Mouse (Mus musculus) left cerebral cortex, adult 18-20 months (tissue): ENCODE data around the gene Epn2. TPM values are rescaled to one million over a fixed set of nuclear protein-coding genes. Genes with fewer than 3 reads are reported as not detected.

ENCODE experiments used
- DNase-seq, 2 experiments: peaks; one replicate each; pipeline ENCODE4 v3.0.0; 2021 to 2022; ENCODE audit warnings: low spot score in 2 of 2, mixed read lengths in 1 of 2
- total RNA-seq, 2 experiments: library from RNA; stranded (reverse); gene quantifications; 2 replicates each; pipeline ENCODE4 v1.2.3; 2021

Epn2 gene
- total RNA-seq, 2 experiments from 2014 or later = 116 to 128 TPM

- DNase-seq = no peak
Observed at GRCm38 (mm10) chr11:61492749-61493401, 86.6 kb downstream of the Epn2 start.

DNA sequence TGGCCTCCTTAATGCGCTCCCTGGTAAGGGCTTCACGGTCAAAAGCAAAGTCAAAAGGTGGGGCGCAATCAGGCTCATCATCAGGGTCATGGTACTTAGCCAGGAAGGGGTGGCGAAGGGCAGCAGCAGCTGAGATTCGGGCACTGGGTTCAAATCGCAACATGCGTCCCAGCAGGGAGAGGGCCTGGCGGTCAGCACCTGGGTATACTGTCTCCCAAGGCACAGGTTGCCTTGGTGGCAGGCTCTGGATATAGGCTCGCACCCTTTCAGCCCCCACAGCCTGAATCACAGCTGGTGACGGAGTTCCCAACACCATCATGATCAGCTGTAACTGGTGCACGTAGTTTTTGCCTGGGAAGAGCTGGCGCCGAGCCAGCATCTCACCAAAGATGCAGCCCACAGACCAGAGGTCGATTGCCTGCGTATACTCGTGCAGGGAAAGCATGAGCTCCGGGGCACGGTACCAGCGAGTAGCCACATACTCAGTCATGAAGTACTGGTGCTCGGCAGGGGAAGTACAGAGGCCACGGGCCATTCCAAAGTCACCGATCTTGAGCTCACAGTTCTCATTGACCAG, 88.5 kb downstream of the Epn2 start:
- DNase-seq = no peak

DNA sequence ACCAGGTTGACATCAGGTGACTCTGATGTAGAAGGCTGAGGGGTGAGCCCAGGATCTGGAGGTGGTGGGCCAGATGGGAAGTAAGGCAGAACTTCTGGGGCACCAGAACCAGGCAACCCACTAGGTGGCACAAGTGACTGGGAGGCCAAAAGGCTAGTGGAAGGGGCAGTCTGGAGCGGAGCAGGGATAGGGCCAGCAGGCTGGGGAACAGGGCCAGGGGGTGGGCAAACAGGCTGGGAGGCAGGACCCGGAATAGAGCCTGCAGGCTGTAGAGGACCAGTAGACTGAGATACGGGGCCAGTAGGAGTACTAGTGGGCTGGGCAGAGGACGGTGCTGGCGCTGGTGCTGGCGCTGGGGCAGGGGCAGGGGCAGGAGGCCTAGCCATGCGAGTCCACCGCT, 89.6 kb downstream of the Epn2 start:
- DNase-seq = no peak

GRCm38 (mm10) chr11:61489085-61489484, 90.4 kb downstream of the Epn2 start:
- DNase-seq = no peak

DNA sequence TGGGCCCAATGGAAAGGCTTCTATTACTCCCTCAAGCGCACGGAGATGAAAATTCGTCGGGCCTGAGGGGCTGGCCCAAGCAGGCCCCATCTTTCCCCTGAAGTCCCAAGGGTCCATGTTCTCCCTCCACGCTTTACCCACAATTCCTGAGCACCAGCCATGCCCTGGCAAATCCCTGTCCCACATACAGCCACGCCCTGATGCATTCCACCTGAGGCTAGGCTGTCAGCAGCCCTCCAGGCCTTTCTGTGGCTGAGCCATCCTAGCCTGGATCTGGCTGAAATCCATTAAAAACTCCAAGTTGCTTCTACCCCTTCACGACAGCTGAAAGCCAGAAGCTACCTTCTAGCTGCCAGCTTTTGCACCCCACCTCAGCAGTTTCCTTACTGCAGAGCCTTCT, 91.6 kb downstream of the Epn2 start:
- no peak for DNase-seq

GRCm38 (mm10) chr11:61487401-61487800, 92.1 kb downstream of the Epn2 start:
- DNase-seq = no peak

DNA sequence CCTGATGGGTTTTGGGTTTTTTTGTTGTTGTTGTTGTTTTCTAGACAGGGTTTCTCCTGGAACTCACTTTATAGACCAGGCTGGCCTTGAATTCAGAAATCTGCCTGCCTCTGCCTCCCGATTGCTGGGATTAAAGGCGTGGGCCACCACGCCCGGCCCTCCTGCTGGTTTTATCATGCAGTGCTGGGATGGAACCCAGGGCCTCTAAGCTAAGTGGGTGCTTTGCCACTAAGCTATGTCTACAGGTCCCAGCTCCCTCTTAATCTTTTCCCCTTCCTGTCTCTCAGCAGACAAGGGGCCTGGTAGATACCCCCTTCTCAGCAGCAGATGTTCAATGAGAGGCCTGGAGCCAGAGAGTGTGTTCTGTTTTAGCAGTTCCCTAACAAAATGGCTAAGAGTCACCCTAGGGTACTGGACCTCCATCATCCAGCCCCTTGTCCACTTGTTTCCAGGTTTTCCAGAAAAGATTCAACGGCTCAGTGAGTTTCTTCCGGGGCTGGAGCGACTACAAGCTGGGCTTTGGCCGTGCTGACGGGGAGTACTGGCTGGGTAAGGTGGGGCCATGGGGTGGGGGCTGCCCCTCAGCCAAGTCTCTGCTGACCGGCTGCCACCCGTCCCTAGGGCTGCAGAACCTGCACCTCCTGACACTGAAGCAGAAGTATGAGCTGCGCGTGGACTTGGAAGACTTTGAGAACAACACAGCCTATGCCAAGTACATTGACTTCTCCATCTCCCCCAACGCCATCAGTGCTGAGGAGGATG, 92.8 kb downstream of the Epn2 start:
- no peak for DNase-seq

GRCm38 (mm10) chr11:61485541-61486457, 93.7 kb downstream of the Epn2 start:
- no peak for DNase-seq

DNA sequence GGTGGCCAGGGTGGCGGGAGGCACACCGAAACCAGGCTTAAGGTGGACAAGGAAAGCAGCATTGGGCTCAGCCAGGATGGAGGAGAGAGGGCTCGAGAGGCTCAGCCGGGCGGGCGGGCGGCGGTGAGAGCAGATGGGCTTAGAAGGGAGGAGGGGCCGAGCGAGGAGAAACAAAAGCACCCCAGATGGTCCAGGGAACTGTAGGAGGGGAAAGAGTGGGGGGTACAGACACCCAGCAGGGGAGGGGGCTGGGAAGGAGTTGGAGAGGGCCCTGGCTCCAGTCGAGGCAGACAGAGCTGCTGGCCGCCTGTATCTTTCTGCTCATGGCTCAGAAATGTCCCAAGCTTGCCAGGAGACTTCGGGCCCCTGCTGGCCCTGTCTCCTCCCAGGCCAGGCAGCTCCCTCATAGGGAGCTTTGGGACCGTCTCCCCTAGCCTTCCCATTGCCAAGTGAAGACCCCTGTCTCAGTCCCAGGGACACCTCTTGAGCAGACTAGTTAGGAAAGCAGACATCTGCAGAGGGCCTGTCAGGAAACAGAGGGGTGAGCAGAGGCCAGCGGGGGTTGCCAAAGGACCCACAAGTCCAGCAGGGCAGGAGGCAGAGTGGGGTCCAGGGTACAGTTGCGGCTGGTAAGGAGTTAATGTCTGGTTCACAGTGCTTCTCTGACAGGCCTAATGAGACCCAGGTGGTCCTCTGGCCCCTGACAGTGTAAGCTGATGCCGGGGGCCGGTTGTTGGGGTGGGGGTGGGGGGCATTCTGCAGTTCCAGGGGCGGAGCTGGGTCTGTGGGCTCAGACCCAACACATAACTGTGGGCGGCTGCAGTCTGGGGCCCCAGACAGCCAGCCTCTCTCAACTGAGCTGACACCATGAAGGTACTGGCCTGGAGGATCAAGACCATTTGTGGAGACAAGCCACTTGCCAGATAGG, 94.6 kb downstream of the Epn2 start, which contains the start of gene Mfap4:
Gene Mfap4 (plus strand): TSS at position 819 of the 928 bp plus-strand sequence.
- DNase-seq = peak; percentile 67 to 83

DNA sequence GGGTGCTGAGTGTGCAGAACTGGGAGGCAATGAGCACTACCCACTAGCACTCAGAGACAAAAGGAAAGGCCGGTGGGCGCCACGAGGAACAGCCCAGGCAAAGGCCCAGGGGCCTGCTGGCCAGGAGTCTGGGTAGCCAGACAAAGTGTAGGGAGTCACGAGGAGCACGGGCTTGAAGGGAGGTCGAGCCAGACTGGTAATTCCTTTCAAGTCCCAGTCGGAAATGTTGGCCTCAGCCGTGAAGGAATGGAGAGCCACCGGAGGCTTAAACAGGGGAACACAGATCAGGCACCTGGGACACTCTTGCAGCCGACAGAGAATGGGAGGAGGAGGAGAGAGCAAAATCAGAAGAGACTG, 95.3 kb downstream of the Epn2 start:
- DNase-seq = no peak

DNA sequence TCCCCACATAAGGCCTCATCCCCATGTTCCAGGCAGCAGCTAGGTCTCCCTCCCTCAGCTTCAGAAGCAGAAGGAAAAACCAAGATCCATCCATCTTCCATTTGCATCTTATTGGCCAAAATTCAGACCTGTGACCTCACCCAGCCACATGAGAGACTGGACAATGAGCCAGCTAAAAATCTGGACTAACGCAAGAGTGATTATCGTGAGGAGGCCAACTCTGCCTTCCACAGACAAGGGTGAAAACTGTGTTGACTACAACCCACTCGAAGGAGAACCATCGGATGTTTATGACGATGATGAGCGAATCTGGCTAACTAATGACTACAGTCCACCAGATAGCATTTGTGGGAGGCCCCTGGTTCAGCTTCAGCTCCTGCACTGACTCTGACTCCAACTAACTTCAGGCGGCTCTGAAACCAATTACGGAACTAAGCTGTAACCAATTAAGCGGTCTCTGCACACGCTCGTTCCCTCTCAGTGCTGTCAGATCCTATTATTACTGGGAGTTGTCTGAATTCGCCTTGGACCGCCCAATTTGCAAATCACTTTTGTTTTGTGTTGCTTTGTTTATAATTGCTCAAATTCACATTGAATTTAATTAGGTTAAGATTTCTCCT, 96.2 kb downstream of the Epn2 start:
- DNase-seq = no peak

DNA sequence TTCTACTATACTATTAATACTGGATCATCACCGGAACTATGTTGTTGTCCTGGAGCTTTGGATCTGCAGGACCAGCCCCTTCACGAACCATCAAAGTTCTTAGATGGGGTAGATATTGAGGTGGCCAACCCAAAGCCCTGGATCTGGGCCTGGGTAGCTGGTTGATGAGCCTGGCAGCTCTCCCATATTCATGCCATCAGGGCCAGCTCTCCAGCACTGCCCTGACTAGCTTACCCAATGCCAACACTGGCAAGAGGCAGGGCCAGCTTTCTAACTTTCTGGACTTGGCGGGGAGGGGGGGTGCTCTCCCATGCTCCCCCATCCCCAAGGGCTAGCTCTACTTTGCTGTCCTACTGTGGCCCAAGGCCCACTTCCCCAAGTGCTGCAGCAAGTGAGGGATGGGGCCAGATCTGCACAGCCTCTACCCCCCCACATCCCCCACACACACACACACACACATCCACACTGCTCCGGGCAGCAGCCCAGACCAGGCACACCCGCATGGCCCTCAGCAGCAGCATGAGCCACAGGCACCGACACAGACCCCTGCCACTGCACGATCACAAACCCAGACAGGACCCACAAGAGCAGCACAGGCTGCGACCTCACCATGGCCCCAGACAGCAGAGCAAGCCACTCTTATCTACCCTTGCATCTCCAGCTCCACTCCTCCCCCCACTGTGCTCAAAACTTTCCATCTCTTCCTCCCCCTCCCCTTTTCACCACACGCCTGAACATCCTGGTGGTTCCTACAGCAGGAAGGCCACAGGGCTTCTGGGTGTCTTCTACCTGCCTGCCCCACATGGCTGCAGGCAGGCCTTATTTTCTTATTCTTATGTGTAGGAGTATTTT, 98.0 kb downstream of the Epn2 start:
- DNase-seq = no peak

- DNase-seq = no peak
Observed at GRCm38 (mm10) chr11:61478788-61479187, 100.7 kb downstream of the Epn2 start.

DNA sequence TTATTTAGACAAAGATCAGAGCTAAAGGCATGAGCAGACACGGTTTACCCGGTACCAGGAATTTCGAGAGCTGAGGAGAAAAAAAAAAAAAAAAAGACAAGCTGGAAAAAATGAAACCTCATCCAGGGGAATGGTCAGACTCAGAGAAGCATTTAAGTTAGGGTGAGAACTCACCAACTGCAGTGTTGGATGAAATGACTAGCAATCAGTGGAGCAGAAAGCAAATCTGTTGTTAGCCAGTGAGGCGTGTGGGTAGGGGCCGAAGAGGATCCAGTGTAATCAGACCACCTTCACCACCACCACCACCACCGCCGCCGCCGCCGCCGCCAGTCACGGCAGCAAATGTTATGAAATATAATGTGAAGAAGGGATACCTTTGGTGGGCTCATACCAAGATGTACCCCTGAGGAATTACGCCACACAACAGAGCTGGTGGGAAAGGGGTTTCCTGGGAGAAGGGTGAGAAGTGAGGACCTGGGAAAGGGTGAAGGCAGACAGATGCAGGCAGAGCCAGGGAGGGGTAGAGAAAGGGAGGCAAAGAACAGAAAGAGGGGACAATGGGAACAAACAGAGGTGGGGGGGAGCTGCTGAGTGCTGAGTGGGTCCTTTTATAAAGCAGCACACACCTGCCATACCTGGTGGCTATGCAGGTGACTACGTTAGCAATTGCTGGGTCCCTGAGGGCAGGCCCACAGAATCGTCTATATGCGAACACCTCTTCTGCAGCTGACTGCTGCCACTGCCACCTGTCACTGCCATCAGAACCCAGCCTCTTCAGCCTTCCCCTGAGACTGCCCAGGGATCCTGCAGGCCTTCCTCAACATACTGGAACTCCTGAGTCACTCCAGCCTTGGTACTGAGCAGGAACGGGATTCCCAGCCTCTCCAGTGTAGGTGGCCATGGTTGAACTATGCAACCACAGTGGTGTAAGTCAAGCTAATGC, 101.7 kb downstream of the Epn2 start:
- no peak for DNase-seq

- peak in 1 of 2 experiments; percentile 25 for DNase-seq
Observed at GRCm38 (mm10) chr11:61476786-61477382, 102.6 kb downstream of the Epn2 start.

DNA sequence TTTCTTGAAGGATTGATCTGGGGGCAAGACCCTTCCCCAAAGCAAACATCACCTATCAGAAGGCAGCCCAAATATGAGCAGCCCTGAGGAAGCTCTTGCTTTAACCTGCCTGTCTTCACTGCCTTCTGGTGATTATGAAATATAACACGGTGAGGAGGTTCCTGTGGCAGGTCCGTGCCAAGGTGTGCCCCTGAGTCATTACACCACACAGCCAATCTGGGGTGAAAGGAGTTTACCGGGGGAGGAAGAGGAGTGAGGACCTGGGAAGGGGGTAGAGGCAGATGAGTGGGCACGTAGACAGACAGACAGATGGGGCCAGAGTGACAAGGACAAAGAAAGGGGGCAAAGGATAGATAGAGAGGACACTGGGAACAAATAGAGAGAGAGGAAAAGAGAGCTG, 105.9 kb downstream of the Epn2 start:
- no peak for DNase-seq

DNA sequence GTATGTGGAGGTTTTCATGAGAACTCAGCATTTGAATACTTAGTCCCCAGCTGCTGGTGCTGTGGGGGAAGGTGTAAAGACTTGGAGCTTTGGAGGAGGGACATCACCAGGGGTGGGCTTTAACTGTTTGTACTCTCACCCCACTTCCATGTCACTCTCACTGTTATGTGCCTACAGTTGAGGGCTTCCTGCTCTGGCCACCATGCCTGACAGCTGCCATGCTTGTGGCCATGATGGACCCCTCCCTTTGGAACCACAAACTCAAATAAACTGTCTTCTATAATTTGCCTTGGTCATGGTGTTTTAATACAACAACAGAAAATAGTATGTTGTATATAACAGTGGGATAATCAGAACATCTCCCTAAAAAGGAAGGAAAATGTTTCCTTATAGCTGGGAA, 108.6 kb downstream of the Epn2 start:
- no peak for DNase-seq
